Mouse (Mus musculus): ENCODE data around the gene Dazap1. TPM values are rescaled to one million over a fixed set of nuclear protein-coding genes. Genes with fewer than 3 reads are reported as not detected.

The Dazap1 gene
- polyA plus RNA-seq, 1 experiment from 2014 or later: 49.3 TPM

GRCm38 (mm10) chr10:80281921-80282371 is 20.7 kb downstream of the Dazap1 start:
- Histone ChIP-seq H3K9ac (no peak overlapping the region), H3K27me3 (ENCODE audit: insufficient read depth, low read length) (no peaks in the 10 kb centered on the region), H3K27ac (ENCODE audit: low read depth) (peak overlapping the region; percentile 9; the same call in 1 of the 2 replicates), H3K4me2 (no peak overlapping the region), H3K4me3 (ENCODE audit: low read depth, low read length) (no peak overlapping the region), H3K4me1 (ENCODE audit: insufficient read depth) (no peaks in the 10 kb centered on the region), H3K9me3 (ENCODE audit: low read depth, low read length) (no peaks in the 10 kb centered on the region), H3K36me3 (ENCODE audit: insufficient read depth) (peaks cover 99% of the 10 kb centered on the region)
- no peak for TF ChIP-seq CTCF (IDR thresholded peaks at IDR 0.05; ENCODE audit: low read depth)
- no peak for DNase-seq
- peak; percentile 21; the same call in 1 of the 2 replicates for ATAC-seq (ENCODE audit: insufficient read depth)
- 68% methylated on average over 8 of the region's 8 CpGs for WGBS

- Histone ChIP-seq H3K4me3 (ENCODE audit: low read depth, low read length) (no peak overlapping the region), H3K9ac (no peak overlapping the region), H3K27me3 (ENCODE audit: insufficient read depth, low read length) (no peaks in the 10 kb centered on the region), H3K4me2 (no peak overlapping the region), H3K27ac (ENCODE audit: low read depth) (peak overlapping the region; percentile 18), H3K9me3 (ENCODE audit: low read depth, low read length) (no peaks in the 10 kb centered on the region), H3K36me3 (ENCODE audit: insufficient read depth) (peaks cover 99% of the 10 kb centered on the region), H3K4me1 (ENCODE audit: insufficient read depth) (no peaks in the 10 kb centered on the region)
- DNase-seq (no peak), ATAC-seq (ENCODE audit: insufficient read depth) (no peak)
- 79% methylated on average over 20 of the region's 20 CpGs for WGBS
- TF ChIP-seq CTCF (IDR thresholded peaks at IDR 0.05; ENCODE audit: low read depth): no peak
Observed at GRCm38 (mm10) chr10:80282481-80283441, 21.5 kb downstream of the Dazap1 start.

- ATAC-seq (ENCODE audit: insufficient read depth) (no peak), DNase-seq (no peak)
- Histone ChIP-seq H3K27ac (ENCODE audit: low read depth) (no peak overlapping the region), H3K9me3 (ENCODE audit: low read depth, low read length) (no peaks in the 10 kb centered on the region), H3K9ac (no peak overlapping the region), H3K4me1 (ENCODE audit: insufficient read depth) (no peaks in the 10 kb centered on the region), H3K27me3 (ENCODE audit: insufficient read depth, low read length) (no peaks in the 10 kb centered on the region), H3K4me3 (ENCODE audit: low read depth, low read length) (no peak overlapping the region), H3K36me3 (ENCODE audit: insufficient read depth) (peaks cover 86% of the 10 kb centered on the region), H3K4me2 (no peak overlapping the region)
- no peak for TF ChIP-seq CTCF (IDR thresholded peaks at IDR 0.05; ENCODE audit: low read depth)
- 80% methylated on average over 14 of the region's 15 CpGs for WGBS
Observed at GRCm38 (mm10) chr10:80285222-80286070, 24.2 kb downstream of the Dazap1 start.

- no peak overlapping the region for H3K4me3 ChIP-seq (ENCODE audit: low read depth, low read length)
- ATAC-seq (ENCODE audit: insufficient read depth): no peak
- no peak for DNase-seq
- H3K4me2 ChIP-seq: no peak overlapping the region
- no peak overlapping the region for H3K9ac ChIP-seq
- peaks cover 63% of the 10 kb centered on the region for H3K36me3 ChIP-seq (ENCODE audit: insufficient read depth)
- no peaks in the 10 kb centered on the region for H3K27me3 ChIP-seq (ENCODE audit: insufficient read depth, low read length)
- WGBS: 86% methylated on average over 12 of the region's 12 CpGs
- H3K9me3 ChIP-seq (ENCODE audit: low read depth, low read length): no peaks in the 10 kb centered on the region
- no peak overlapping the region for H3K27ac ChIP-seq (ENCODE audit: low read depth)
- TF ChIP-seq CTCF (IDR thresholded peaks at IDR 0.05; ENCODE audit: low read depth): no peak
- H3K4me1 ChIP-seq (ENCODE audit: insufficient read depth): no peaks in the 10 kb centered on the region
Observed at GRCm38 (mm10) chr10:80288097-80288496, 26.8 kb downstream of the Dazap1 start.

- Histone ChIP-seq H3K9ac (no peak overlapping the region), H3K27ac (ENCODE audit: low read depth) (no peak overlapping the region), H3K4me1 (ENCODE audit: insufficient read depth) (no peaks in the 10 kb centered on the region), H3K4me2 (no peak overlapping the region), H3K4me3 (ENCODE audit: low read depth, low read length) (no peak overlapping the region), H3K9me3 (ENCODE audit: low read depth, low read length) (no peaks in the 10 kb centered on the region), H3K36me3 (ENCODE audit: insufficient read depth) (peaks cover 63% of the 10 kb centered on the region), H3K27me3 (ENCODE audit: insufficient read depth, low read length) (no peaks in the 10 kb centered on the region)
- WGBS: 62% methylated on average over 8 of the region's 8 CpGs
- no peak for ATAC-seq (ENCODE audit: insufficient read depth)
- peak; percentile 13; the same call in 1 of the 2 replicates for TF ChIP-seq CTCF (IDR thresholded peaks at IDR 0.05; ENCODE audit: low read depth)
- DNase-seq: no peak
Observed at GRCm38 (mm10) chr10:80288657-80289056, 27.4 kb downstream of the Dazap1 start.

- WGBS: under 1% methylated on average over 70 of the region's 72 CpGs
- ATAC-seq (ENCODE audit: insufficient read depth): peak; percentile 86
- H3K27me3 ChIP-seq (ENCODE audit: insufficient read depth, low read length): peaks cover 9% of the 10 kb centered on the region; the same call in 1 of the 2 replicates
Observed at GRCm38 (mm10) chr10:80292251-80293146, 31.2 kb downstream of the Dazap1 start, which contains the start of gene Rps15. Rps15 (plus strand) TSS chr10:80292453.

More at GRCm38 (mm10) chr10:80292251-80293146, 31.2 kb downstream of the Dazap1 start, which contains the start of gene Rps15:
- Histone ChIP-seq H3K4me1 (ENCODE audit: insufficient read depth) (no peaks in the 10 kb centered on the region), H3K9me3 (ENCODE audit: low read depth, low read length) (no peaks in the 10 kb centered on the region), H3K4me3 (ENCODE audit: low read depth, low read length) (peak within 1 kb of the TSS; percentile 96), H3K27ac (ENCODE audit: low read depth) (peak within 1 kb of the TSS; percentile 95), H3K9ac (peak within 1 kb of the TSS; percentile 100), H3K36me3 (ENCODE audit: insufficient read depth) (peaks cover 41% of the 10 kb centered on the region), H3K4me2 (peak within 1 kb of the TSS; percentile 98)
- peak; percentile 76 for TF ChIP-seq CTCF (IDR thresholded peaks at IDR 0.05; ENCODE audit: low read depth)
- peak; percentile 99 for DNase-seq
